Mouse (Mus musculus) hindbrain, embryonic 11.5 days (tissue): ENCODE measurements around the gene Ethe1. TPM values are rescaled to one million over a fixed set of nuclear protein-coding genes. Genes with fewer than 3 reads are reported as not detected.
A peak's percentile ranks its signal among the peaks of the same experiment; 100 is the strongest.

Source experiments
- ATAC-seq: fragments of 200-750 bp; cut with Nextera tagmentation; 2 replicates; pipeline ENCODE4 v1.8.0; 2017; ENCODE audit warnings: mild to moderate bottlenecking, moderate TSS enrichment, moderate library complexity; ENCODE audit not compliant: low FRiP score
- DNase-seq: peaks from one replicate; pipeline ENCODE4 v3.0.0-alpha.2; 2015; ENCODE audit warnings: low spot score
- H3K27ac ChIP-seq: fragments of 300-500 bp; sonication (generic); 2 replicates; pipeline ENCODE4 v1.5.1; 2014; ENCODE audit warnings: mild to moderate bottlenecking, low read depth, low read length
- H3K27me3 ChIP-seq: fragments of 300-500 bp; sonication (generic); 2 replicates; pipeline ENCODE4 v1.6.1; 2014; ENCODE audit warnings: mild to moderate bottlenecking, low read length, moderate library complexity, mixed read lengths; ENCODE audit not compliant: control insufficient read depth, insufficient read depth
- H3K36me3 ChIP-seq: fragments of 300-500 bp; sonication (generic); 2 replicates; pipeline ENCODE4 v1.6.1; 2014; ENCODE audit warnings: mild to moderate bottlenecking, low read length, moderate library complexity, mixed read lengths; ENCODE audit not compliant: control insufficient read depth, insufficient read depth
- H3K4me1 ChIP-seq: fragments of 300-500 bp; sonication (generic); replicated peaks from 2 replicates; pipeline ENCODE4 v1.6.1; 2014; ENCODE audit warnings: low read length, mixed read lengths; ENCODE audit not compliant: control insufficient read depth, insufficient read depth
- H3K4me2 ChIP-seq: fragments of 300-500 bp; sonication (generic); replicated peaks from 2 replicates; pipeline ENCODE4 v1.6.1; 2014; ENCODE audit warnings: mild to moderate bottlenecking, low read depth, low read length
- H3K4me3 ChIP-seq: fragments of 300-500 bp; sonication (generic); 2 replicates; pipeline ENCODE4 v1.5.1; 2014; ENCODE audit warnings: low read depth, low read length
- H3K9ac ChIP-seq: fragments of 300-500 bp; sonication (generic); 2 replicates; pipeline ENCODE4 v1.6.1; 2014; ENCODE audit warnings: low read depth, low read length
- H3K9me3 ChIP-seq: fragments of 300-500 bp; sonication (generic); 2 replicates; pipeline ENCODE4 v1.6.1; 2016; ENCODE audit warnings: low read length; ENCODE audit not compliant: control insufficient read depth
- WGBS: fragments of 180-500 bp; shearing (Covaris S2); extraction: QIAGEN DNeasy Blood & Tissue Kit; methylation state at CpG from one replicate; pipeline ENCODE4 v1.1.7; 2014; 5-methylcytosine and 5-hydroxymethylcytosine counted together
- polyA plus RNA-seq: library from polyadenylated mRNA; unstranded; fragments of >200 nt; fragmentation: Nextera tagmentation; extraction: Ambion mirVana; gene quantifications from 2 replicates; pipeline ENCODE4 v1.2.1, GENCODE M21; 2014

The Ethe1 gene
- polyA plus RNA-seq, 1 experiment from 2014 or later, result 19.8 TPM

DNA sequence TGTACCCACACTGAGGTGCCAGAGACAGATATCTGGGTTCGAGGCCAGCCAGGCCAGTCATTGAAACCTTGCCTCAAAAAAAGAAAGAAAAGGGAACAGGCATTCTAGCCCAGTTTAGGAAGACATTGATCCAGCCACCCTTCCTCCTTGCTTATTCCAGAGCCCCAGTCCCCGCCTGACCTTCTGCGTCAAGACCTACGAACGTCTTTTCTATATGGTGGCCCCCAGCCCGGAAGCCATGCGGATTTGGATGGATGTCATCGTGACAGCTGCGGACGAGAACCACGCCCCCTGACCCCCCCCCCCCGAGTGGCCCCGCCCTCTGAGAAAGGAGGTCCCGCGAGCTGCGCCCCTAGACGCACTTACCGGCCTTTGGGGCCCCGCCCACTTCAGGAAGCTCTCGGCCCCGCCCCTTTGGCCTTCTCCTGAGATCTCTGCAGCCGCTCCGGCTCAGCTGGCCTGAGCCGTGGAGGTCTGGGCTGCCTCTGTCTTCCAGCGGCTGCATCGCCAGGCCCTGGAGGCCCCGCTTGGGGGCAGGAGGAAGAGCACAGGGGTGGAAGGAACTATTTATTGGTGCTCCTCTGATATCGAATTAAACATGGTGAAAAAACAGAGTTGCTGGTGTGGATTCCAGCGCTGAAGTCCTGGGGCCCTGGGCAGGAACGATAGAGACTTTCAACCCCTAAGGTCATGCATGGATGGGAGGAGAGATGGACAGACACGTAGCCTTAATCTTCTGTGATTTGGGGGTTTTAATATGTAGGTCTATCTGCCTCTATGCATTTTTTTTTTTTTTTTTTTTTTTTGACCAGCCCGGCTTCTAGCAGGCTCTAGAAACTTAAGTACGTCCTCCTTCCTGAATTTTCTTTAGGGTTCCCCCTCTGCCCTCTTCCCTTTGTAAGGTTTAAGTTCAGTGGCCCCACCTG lies 41.6 kb downstream of the Ethe1 start:
- WGBS, result 10% methylated on average over 32 of the region's 33 CpGs
- peak; percentile 89 for DNase-seq
- Histone ChIP-seq H3K4me3 (peak overlapping the region; percentile 21), H3K4me1 (peaks cover 3% of the 10 kb centered on the region; the same call in 1 of the 2 replicates), H3K27ac (no peak overlapping the region), H3K36me3 (no peaks in the 10 kb centered on the region), H3K27me3 (no peaks in the 10 kb centered on the region), H3K9ac (0 out of 2 replicates have a peak overlapping the region, but pooled peaks have one; percentile 25), H3K9me3 (no peaks in the 10 kb centered on the region), H3K4me2 (peak overlapping the region; percentile 40)
- ATAC-seq, result peak; percentile 86

DNA sequence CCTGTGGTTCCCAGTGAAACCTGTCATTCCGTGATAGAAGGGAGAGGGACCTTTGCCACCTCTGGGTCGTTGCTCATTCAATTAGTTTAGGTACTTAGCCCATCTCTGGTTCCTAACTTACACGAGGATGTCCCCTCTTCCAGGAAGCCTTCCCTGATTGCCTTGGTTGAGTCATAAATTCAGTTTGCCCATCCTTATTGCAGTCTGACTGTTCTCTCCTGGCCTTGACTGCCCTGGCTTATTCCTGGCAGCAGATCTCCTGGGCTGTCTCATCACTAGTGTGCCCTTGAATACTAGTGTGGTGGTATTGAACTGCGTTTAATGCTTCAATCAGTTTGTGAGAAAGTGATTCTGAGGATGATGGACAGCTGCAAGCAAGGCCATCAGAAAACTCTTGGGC lies 42.3 kb downstream of the Ethe1 start:
- H3K36me3 ChIP-seq, result no peaks in the 10 kb centered on the region
- no peaks in the 10 kb centered on the region for H3K9me3 ChIP-seq
- no peak overlapping the region for H3K9ac ChIP-seq
- no peak for DNase-seq
- 82% methylated on average over 4 of the region's 4 CpGs for WGBS
- no peak overlapping the region for H3K27ac ChIP-seq
- peaks cover 3% of the 10 kb centered on the region; the same call in 1 of the 2 replicates for H3K4me1 ChIP-seq
- no peaks in the 10 kb centered on the region for H3K27me3 ChIP-seq
- no peak overlapping the region for H3K4me3 ChIP-seq
- H3K4me2 ChIP-seq, result no peak overlapping the region
- no peak for ATAC-seq

DNA sequence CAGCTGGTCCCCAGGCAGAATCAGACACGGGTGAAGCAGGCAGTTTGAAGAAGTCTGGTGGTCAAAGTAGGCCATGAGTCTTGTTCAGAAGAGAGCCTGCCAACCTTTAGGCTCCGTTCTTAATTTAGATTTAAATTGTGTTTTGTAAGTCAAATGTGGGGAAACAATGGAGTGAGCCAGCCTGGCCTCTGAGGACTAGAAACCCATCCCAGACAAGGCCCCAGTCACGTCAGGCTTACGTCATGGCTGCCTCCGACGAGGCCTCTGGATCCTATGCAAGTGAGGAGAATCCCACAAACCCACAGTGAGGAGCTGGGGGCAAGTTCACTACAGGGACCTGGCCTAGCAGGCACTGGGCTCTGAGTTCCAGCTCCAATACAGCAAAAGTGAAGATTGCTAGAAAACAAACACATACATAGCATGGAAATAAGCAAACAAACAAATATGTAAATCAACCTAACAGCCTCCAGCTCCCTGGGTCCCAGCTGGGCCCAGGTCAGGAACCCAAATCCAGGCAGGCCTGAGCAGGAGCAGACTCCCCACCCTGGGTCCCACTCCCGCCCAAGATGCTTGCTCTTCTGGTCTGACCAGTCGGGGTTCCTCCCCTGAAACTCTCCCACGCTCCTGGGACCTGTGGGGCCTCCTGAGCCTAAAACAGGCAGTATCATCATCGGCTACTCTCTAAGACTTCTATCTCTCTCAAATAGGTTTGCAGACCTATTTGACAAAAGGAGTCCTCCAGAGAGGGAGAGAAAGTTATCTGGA lies 43.0 kb downstream of the Ethe1 start:
- H3K4me2 ChIP-seq, result no peak overlapping the region
- ATAC-seq, result no peak
- no peaks in the 10 kb centered on the region for H3K27me3 ChIP-seq
- H3K9me3 ChIP-seq, result no peaks in the 10 kb centered on the region
- no peak overlapping the region for H3K27ac ChIP-seq
- 74% methylated on average over 10 of the region's 10 CpGs for WGBS
- peaks cover 3% of the 10 kb centered on the region; the same call in 1 of the 2 replicates for H3K4me1 ChIP-seq
- H3K36me3 ChIP-seq, result no peaks in the 10 kb centered on the region
- no peak overlapping the region for H3K9ac ChIP-seq
- no peak overlapping the region for H3K4me3 ChIP-seq
- DNase-seq, result no peak

DNA sequence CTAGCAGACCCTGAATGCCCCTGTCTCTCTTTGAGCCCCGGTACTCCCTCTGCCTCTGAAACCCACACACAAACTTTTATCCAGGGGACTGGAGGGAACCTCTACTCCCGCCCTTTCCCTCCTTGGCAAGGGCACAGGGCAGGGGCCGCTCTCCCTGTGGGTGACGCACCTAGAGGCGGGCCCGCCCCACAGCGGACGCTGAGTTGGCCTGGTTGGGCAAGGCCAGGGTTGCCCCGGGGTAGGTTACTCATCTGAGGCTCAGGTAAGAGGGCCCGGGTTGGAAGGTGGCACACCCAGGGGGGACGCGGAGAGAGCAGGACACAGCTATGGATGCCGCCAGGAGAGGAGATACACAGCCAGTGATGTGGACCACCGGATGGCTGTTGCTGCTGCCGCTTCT lies 48.9 kb downstream of the Ethe1 start, which contains the start of gene Lypd3:
Gene Lypd3 (plus strand): TSS at position 287 of the 400 bp plus-strand sequence.
- Histone ChIP-seq H3K4me1 (peaks cover 11% of the 10 kb centered on the region; the same call in 1 of the 2 replicates), H3K27ac (no peak within 1 kb of the TSS), H3K4me2 (peak within 1 kb of the TSS; percentile 24; the same call in 1 of the 2 replicates), H3K27me3 (peaks cover 48% of the 10 kb centered on the region), H3K4me3 (peak within 1 kb of the TSS; percentile 0; the same call in 1 of the 2 replicates), H3K9ac (no peak within 1 kb of the TSS), H3K9me3 (no peaks in the 10 kb centered on the region), H3K36me3 (no peaks in the 10 kb centered on the region)
- no peak for ATAC-seq
- WGBS, result 14% methylated on average over 15 of the region's 15 CpGs
- DNase-seq, result no peak

DNA sequence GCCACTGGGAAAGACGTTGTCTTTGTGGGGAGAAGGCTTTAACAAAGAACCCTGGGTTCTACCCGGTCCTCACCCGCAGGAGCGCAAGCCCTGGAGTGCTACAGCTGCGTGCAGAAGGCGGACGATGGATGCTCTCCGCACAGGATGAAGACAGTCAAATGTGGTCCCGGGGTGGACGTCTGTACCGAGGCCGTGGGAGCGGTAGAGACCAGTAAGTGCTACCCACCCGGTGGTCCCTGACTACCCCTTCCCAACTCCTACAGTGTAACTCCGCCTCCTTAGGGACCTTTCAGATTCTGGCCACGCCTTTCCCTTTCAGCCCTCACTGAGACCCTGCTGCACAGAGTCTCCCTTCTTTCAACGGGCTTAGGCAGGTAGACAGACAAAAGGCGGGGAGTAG lies 49.7 kb downstream of the Ethe1 start:
- DNase-seq, result peak; percentile 45
- Histone ChIP-seq H3K4me3 (peak overlapping the region; percentile 0; the same call in 1 of the 2 replicates), H3K36me3 (no peaks in the 10 kb centered on the region), H3K27ac (no peak overlapping the region), H3K9ac (no peak overlapping the region), H3K4me1 (peaks cover 11% of the 10 kb centered on the region; the same call in 1 of the 2 replicates), H3K27me3 (peaks cover 48% of the 10 kb centered on the region), H3K9me3 (no peaks in the 10 kb centered on the region), H3K4me2 (peak overlapping the region; percentile 24; the same call in 1 of the 2 replicates)
- 2% methylated on average over 18 of the region's 18 CpGs for WGBS
- ATAC-seq, result peak; percentile 53; the same call in 1 of the 2 replicates

DNA sequence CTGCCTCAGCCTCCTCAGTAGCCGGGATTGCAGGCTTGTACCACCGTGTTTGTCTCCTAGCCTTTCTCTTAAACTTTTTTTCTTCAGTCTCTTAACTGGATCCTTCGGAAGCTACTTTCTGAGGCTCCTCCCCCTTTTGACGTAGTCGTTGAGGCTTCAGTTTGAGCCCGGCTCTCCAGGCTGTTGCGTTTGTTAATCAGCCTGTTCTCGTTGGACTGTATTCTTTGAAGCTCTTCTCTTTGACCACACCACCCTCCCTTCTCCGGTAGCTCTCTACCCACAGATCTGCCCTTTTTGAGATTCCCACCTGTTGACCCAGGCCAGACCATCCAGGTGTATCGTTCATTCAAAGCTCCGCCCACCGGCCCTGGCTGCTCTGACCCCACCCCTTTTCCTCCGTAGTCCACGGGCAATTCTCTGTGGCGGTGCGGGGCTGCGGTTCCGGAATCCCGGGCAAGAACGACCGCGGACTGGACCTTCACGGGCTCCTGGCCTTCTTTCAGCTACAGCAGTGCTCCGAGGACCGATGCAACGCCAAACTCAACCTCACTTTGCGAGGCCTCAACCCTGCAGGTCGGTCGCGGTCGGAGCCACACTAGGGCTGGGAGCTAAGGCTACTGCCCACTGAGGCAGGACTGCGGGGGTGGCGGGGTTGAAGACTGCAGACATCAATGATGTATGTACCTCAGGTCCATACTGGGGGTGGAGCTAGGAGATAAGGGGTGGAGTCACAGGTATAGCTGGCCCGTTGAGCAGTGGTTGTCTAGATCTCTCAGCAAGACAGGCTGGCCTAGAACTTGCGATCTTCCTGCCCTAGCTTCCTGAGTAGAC lies 50.9 kb downstream of the Ethe1 start:
- no peak overlapping the region for H3K27ac ChIP-seq
- no peaks in the 10 kb centered on the region for H3K9me3 ChIP-seq
- peak overlapping the region; percentile 29 for H3K4me3 ChIP-seq
- ATAC-seq, result no peak
- no peak overlapping the region for H3K9ac ChIP-seq
- 2% methylated on average over 35 of the region's 35 CpGs for WGBS
- H3K4me1 ChIP-seq, result peaks cover 11% of the 10 kb centered on the region; the same call in 1 of the 2 replicates
- peaks cover 48% of the 10 kb centered on the region for H3K27me3 ChIP-seq
- H3K4me2 ChIP-seq, result peak overlapping the region; percentile 52
- no peaks in the 10 kb centered on the region for H3K36me3 ChIP-seq
- DNase-seq, result peak; percentile 48

DNA sequence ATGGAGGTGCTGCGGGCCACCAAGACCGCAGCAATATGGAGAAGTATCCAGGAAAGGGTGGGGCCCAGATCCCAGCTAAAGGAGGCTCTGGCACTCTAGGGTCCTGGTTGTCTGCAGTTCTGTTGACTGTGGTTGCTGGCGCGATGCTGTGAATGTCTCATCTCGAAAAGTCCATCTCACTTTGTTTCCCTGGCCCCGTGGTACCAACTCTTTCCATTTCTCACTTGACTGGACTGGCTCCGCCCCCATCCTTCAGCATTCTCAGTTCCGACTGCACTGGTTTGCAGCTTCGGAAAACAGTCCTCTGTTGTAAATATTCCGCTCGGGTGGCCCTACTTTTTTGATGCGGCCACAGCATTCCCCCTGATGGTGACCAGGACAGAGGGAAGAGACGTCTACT lies 53.1 kb downstream of the Ethe1 start:
- H3K27me3 ChIP-seq, result peaks cover 48% of the 10 kb centered on the region
- H3K9ac ChIP-seq, result no peak overlapping the region
- no peak overlapping the region for H3K27ac ChIP-seq
- no peak overlapping the region for H3K4me3 ChIP-seq
- no peaks in the 10 kb centered on the region for H3K9me3 ChIP-seq
- no peaks in the 10 kb centered on the region for H3K36me3 ChIP-seq
- H3K4me2 ChIP-seq, result no peak overlapping the region
- ATAC-seq (no peak), DNase-seq (no peak)
- peaks cover 11% of the 10 kb centered on the region; the same call in 1 of the 2 replicates for H3K4me1 ChIP-seq
- WGBS, result 65% methylated on average over 13 of the region's 13 CpGs

DNA sequence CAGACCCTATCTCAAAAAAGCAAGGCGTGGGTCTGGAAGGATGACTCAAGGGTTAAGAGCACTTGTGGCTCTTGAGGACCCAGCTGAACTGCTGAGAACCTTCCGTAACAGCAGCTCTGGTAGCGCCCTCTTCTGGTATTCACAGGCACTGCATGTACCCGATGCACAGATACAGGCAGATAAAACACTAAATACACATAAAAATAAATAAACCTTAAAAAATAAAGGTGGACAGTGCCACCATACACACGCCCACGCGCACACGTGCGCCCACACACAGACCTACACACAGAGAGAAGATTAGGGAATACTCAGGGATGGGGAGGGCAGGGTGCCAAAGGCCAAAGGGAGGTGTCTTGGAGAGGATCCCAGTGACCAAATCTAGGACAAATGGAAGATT lies 55.1 kb downstream of the Ethe1 start:
- Histone ChIP-seq H3K9ac (no peak overlapping the region), H3K4me1 (peaks cover 6% of the 10 kb centered on the region; the same call in 1 of the 2 replicates), H3K9me3 (no peaks in the 10 kb centered on the region), H3K4me3 (no peak overlapping the region), H3K36me3 (no peaks in the 10 kb centered on the region), H3K4me2 (no peak overlapping the region), H3K27ac (no peak overlapping the region), H3K27me3 (peaks cover 31% of the 10 kb centered on the region)
- no peak for ATAC-seq
- DNase-seq, result peak; percentile 76
- 8% methylated on average over 9 of the region's 9 CpGs for WGBS
